Mouse (Mus musculus) common myeloid progenitor, adult 5-6 weeks (primary cell): ENCODE measurements around the gene Naaladl1. TPM values are rescaled to one million over a fixed set of nuclear protein-coding genes. Genes with fewer than 3 reads are reported as not detected.

Experiments used
- ATAC-seq: replicated peaks from 2 replicates; pipeline ENCODE4 v1.8.0; 2016; ENCODE audit warnings: low read depth, mild to moderate bottlenecking, moderate TSS enrichment, inconsistent platforms; ENCODE audit not compliant: poor library complexity, severe bottlenecking
- total RNA-seq: library from RNA; stranded (forward); fragments of 200-1000, 187-1606 nt; gene quantifications from 2 replicates; pipeline ENCODE4 v1.2.3, GENCODE M21; 2017

Gene Naaladl1
- total RNA-seq = not detected in 2 replicates

GRCm38 (mm10) chr19:6105586-6105985 lies at the start of gene Naaladl1:
Gene Naaladl1, plus strand, starts transcription at chr19:6105782.
- ATAC-seq = no peak

GRCm38 (mm10) chr19:6056696-6057095 lies 48.9 kb upstream of the Naaladl1 start:
- ATAC-seq = no peak

- ATAC-seq = peak; percentile 76
These were observed 48.1 kb upstream of the Naaladl1 start, which contains the start of the genes Mrpl49 and Fau for GRCm38 (mm10) chr19:6057313-6058096. Gene Mrpl49, minus strand, starts transcription at chr19:6057785. Gene Fau, plus strand, starts transcription at chr19:6057844.

- no peak for ATAC-seq
These were observed 47.1 kb upstream of the Naaladl1 start for GRCm38 (mm10) chr19:6058513-6058912.

GRCm38 (mm10) chr19:6058966-6059365 lies 46.6 kb upstream of the Naaladl1 start:
- ATAC-seq = no peak

GRCm38 (mm10) chr19:6061021-6061533 lies 44.5 kb upstream of the Naaladl1 start, which contains the start of gene Znhit2:
Gene Znhit2, plus strand, starts transcription at chr19:6061192.
- peak; percentile 74 for ATAC-seq

- peak; percentile 46 for ATAC-seq
These were observed 43.8 kb upstream of the Naaladl1 start for GRCm38 (mm10) chr19:6061641-6062302.

- ATAC-seq = no peak
These were observed 43.2 kb upstream of the Naaladl1 start for GRCm38 (mm10) chr19:6062418-6062817.

GRCm38 (mm10) chr19:6063081-6063480 lies 42.5 kb upstream of the Naaladl1 start:
- ATAC-seq = no peak

- no peak for ATAC-seq
These were observed 39.0 kb upstream of the Naaladl1 start for GRCm38 (mm10) chr19:6066571-6066970.

- peak; percentile 68 for ATAC-seq
These were observed 38.4 kb upstream of the Naaladl1 start for GRCm38 (mm10) chr19:6067011-6067723.

GRCm38 (mm10) chr19:6067724-6068415 lies 37.7 kb upstream of the Naaladl1 start, which contains the start of gene Tm7sf2:
Gene Tm7sf2, minus strand, starts transcription at chr19:6068373.
- ATAC-seq = peak; percentile 95

- no peak for ATAC-seq
These were observed 36.6 kb upstream of the Naaladl1 start for GRCm38 (mm10) chr19:6068951-6069350.

GRCm38 (mm10) chr19:6069851-6070250 lies 35.7 kb upstream of the Naaladl1 start:
- no peak for ATAC-seq

- no peak for ATAC-seq
These were observed 34.9 kb upstream of the Naaladl1 start for GRCm38 (mm10) chr19:6070571-6071250.

GRCm38 (mm10) chr19:6071261-6071660 lies 34.3 kb upstream of the Naaladl1 start:
- ATAC-seq = no peak

- no peak for ATAC-seq
These were observed 31.7 kb upstream of the Naaladl1 start for GRCm38 (mm10) chr19:6073889-6074288.

GRCm38 (mm10) chr19:6076564-6077393 lies 28.8 kb upstream of the Naaladl1 start, which contains the start of gene Vps51:
Gene Vps51, minus strand, starts transcription at chr19:6077231.
- ATAC-seq = peak; percentile 96
